Mouse (Mus musculus): Measurements from ENCODE around the gene Itgb1bp1.

The Itgb1bp1 gene

GRCm38 (mm10) chr12:21191546-21191945 lies 94.5 kb downstream of the Itgb1bp1 start:
- no peak for DNase-seq
